Mouse (Mus musculus) NIH3T3 (cell line): ENCODE results near the gene Pard6b.
"Not testable (repeated sequence)": the region's sequence is repeated elsewhere in the genome, so short reads cannot be mapped to it uniquely, and the experiment has no call there.

ENCODE experiments used
- DNase-seq: peaks from one replicate; pipeline ENCODE4 v3.0.0-alpha.2; 2012; ENCODE audit warnings: low read depth

Pard6b gene

GRCm38 (mm10) chr2:168080431-168081246 lies at the start of gene Pard6b:
Gene Pard6b (plus strand): TSS chr2:168081004.
- peak; percentile 97 for DNase-seq

GRCm38 (mm10) chr2:168031842-168032241 lies 49.0 kb upstream of the Pard6b start:
- DNase-seq = no peak

GRCm38 (mm10) chr2:168033905-168034304 lies 46.9 kb upstream of the Pard6b start:
- DNase-seq = no peak

GRCm38 (mm10) chr2:168035907-168036306 lies 44.9 kb upstream of the Pard6b start:
- DNase-seq = no peak

GRCm38 (mm10) chr2:168037063-168037462 lies 43.7 kb upstream of the Pard6b start:
- peak; percentile 28 for DNase-seq

- no peak for DNase-seq
Observed at GRCm38 (mm10) chr2:168040751-168041150, 40.1 kb upstream of the Pard6b start.

- DNase-seq = no peak
Observed at GRCm38 (mm10) chr2:168042019-168042418, 38.8 kb upstream of the Pard6b start.

- DNase-seq = no peak
Observed at GRCm38 (mm10) chr2:168044681-168045287, 36.0 kb upstream of the Pard6b start.

- peak; percentile 33 for DNase-seq
Observed at GRCm38 (mm10) chr2:168045357-168045756, 35.4 kb upstream of the Pard6b start.

- peak; percentile 65 for DNase-seq
Observed at GRCm38 (mm10) chr2:168045771-168046170, 35.0 kb upstream of the Pard6b start.

GRCm38 (mm10) chr2:168046467-168046866 lies 34.3 kb upstream of the Pard6b start:
- DNase-seq = peak; percentile 51

- DNase-seq = peak; percentile 91
Observed at GRCm38 (mm10) chr2:168049002-168049635, 31.7 kb upstream of the Pard6b start.

GRCm38 (mm10) chr2:168050000-168050942 lies 30.5 kb upstream of the Pard6b start:
- peak; percentile 32 for DNase-seq

GRCm38 (mm10) chr2:168052156-168052555 lies 28.6 kb upstream of the Pard6b start:
- peak; percentile 45 for DNase-seq

- DNase-seq = peak; percentile 76
Observed at GRCm38 (mm10) chr2:168052689-168053088, 28.1 kb upstream of the Pard6b start.

GRCm38 (mm10) chr2:168054142-168054541 lies 26.7 kb upstream of the Pard6b start:
- no peak for DNase-seq

- no peak for DNase-seq
Observed at GRCm38 (mm10) chr2:168055910-168056665, 24.7 kb upstream of the Pard6b start.

- no peak for DNase-seq
Observed at GRCm38 (mm10) chr2:168056666-168056933, 24.2 kb upstream of the Pard6b start.

- not testable (repeated sequence) for DNase-seq
Observed at GRCm38 (mm10) chr2:168057876-168058275, 22.9 kb upstream of the Pard6b start.

- DNase-seq = peak; percentile 66
Observed at GRCm38 (mm10) chr2:168058488-168059199, 22.2 kb upstream of the Pard6b start.
